Mouse (Mus musculus): Measurements from ENCODE around the gene 4430402I18Rik. TPM values are rescaled to one million over a fixed set of nuclear protein-coding genes. Genes with fewer than 3 reads are reported as not detected.

Gene 4430402I18Rik
- polyA plus RNA-seq, 1 experiment: not detected

- Histone ChIP-seq H3K4me1 (ENCODE audit: control insufficient read depth) (no peaks in the 10 kb centered on the region), H3K27me3 (ENCODE audit: control insufficient read depth) (no peaks in the 10 kb centered on the region), H3K36me3 (ENCODE audit: control insufficient read depth) (no peaks in the 10 kb centered on the region), H3K9me3 (ENCODE audit: control insufficient read depth, low read length) (no peaks in the 10 kb centered on the region), H3K4me3 (replicated peaks) (no peak overlapping the region)
- TF ChIP-seq TAL1 (IDR thresholded peaks at IDR 0.05; ENCODE audit: low read length) (no peak), GATA1 (IDR thresholded peaks at IDR 0.05; ENCODE audit: low read length) (no peak)
These were observed 102.6 kb downstream of the 4430402I18Rik start for GRCm38 (mm10) chr19:28864981-28865380.

DNA sequence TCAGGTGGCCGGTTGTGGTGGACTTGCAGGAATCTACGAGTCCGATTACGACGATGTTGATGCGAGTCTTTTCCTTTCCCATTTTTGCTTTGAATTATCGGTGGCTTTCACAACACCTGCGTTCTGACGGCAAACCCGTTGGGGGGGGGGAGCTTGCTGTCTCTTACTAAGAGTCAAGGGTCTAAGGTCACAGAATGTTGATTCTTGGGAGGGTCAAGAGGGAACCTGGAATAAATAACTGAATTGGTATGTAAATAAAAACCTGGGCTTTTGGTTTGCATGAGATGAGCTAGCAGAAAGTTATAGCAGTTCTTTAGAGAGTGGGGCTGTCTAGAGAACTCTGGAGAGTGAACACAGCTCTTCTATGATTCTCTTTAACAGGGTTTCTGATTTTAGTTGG lies 104.0 kb downstream of the 4430402I18Rik start:
- Histone ChIP-seq H3K9me3 (ENCODE audit: control insufficient read depth, low read length) (no peaks in the 10 kb centered on the region), H3K4me3 (replicated peaks) (no peak overlapping the region), H3K36me3 (ENCODE audit: control insufficient read depth) (no peaks in the 10 kb centered on the region), H3K27me3 (ENCODE audit: control insufficient read depth) (no peaks in the 10 kb centered on the region), H3K4me1 (ENCODE audit: control insufficient read depth) (no peaks in the 10 kb centered on the region)
- no peak for TF ChIP-seq TAL1 (IDR thresholded peaks at IDR 0.05; ENCODE audit: low read length)
- no peak for TF ChIP-seq GATA1 (IDR thresholded peaks at IDR 0.05; ENCODE audit: low read length)

DNA sequence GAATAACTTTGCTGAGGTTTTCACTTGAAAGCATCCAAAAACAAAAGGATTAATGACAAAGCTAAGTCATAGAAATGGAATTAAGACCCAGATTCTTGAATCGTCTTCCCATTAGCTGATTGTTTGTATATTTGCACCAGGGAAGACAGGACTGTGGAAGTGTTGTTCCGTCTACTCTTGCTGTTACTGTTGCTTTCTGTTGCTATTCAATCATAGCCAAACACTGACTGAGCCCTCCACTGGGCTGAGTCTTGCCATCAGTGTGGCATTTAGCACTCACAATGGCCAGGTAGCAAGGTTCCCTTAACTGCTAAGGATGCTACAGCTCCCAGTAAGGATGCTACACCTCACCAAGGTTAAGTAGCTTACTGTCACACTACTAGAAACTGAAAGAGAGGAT lies 107.4 kb downstream of the 4430402I18Rik start:
- H3K4me1 ChIP-seq (ENCODE audit: control insufficient read depth): no peaks in the 10 kb centered on the region
- H3K27me3 ChIP-seq (ENCODE audit: control insufficient read depth): no peaks in the 10 kb centered on the region
- H3K36me3 ChIP-seq (ENCODE audit: control insufficient read depth): no peaks in the 10 kb centered on the region
- TF ChIP-seq GATA1 (IDR thresholded peaks at IDR 0.05; ENCODE audit: low read length): no peak
- no peak for TF ChIP-seq TAL1 (IDR thresholded peaks at IDR 0.05; ENCODE audit: low read length)
- no peaks in the 10 kb centered on the region for H3K9me3 ChIP-seq (ENCODE audit: control insufficient read depth, low read length)
- no peak overlapping the region for H3K4me3 ChIP-seq (replicated peaks)

- Histone ChIP-seq H3K9me3 (ENCODE audit: control insufficient read depth, low read length) (no peaks in the 10 kb centered on the region), H3K27me3 (ENCODE audit: control insufficient read depth) (no peaks in the 10 kb centered on the region), H3K4me1 (ENCODE audit: control insufficient read depth) (no peaks in the 10 kb centered on the region), H3K4me3 (replicated peaks) (no peak overlapping the region), H3K36me3 (ENCODE audit: control insufficient read depth) (no peaks in the 10 kb centered on the region)
- TF ChIP-seq TAL1 (IDR thresholded peaks at IDR 0.05; ENCODE audit: low read length) (no peak), GATA1 (IDR thresholded peaks at IDR 0.05; ENCODE audit: low read length) (no peak)
These were observed 112.8 kb downstream of the 4430402I18Rik start for GRCm38 (mm10) chr19:28854831-28855230.

DNA sequence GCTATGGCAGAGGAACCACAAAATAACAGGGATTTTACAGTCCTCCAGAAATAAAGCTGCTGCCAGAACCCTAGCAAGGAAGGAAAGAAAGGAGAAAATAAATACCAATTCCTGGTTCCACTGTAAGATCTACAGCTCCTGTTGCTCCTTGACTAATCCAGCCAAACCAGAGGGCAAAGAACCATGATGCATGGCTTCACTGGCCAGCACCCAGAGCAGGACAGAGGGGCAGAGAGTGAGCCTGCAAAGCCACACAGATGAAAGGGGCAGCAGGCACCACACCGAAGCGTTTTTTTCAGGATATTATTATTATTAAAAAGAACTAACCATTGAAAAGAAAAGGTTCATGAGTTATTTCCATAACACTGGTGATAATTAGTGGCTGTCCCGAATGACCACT lies 115.6 kb downstream of the 4430402I18Rik start:
- H3K9me3 ChIP-seq (ENCODE audit: control insufficient read depth, low read length): no peaks in the 10 kb centered on the region
- H3K36me3 ChIP-seq (ENCODE audit: control insufficient read depth): no peaks in the 10 kb centered on the region
- no peak overlapping the region for H3K4me3 ChIP-seq (replicated peaks)
- H3K27me3 ChIP-seq (ENCODE audit: control insufficient read depth): no peaks in the 10 kb centered on the region
- TF ChIP-seq GATA1 (IDR thresholded peaks at IDR 0.05; ENCODE audit: low read length) (no peak), TAL1 (IDR thresholded peaks at IDR 0.05; ENCODE audit: low read length) (no peak)
- no peaks in the 10 kb centered on the region for H3K4me1 ChIP-seq (ENCODE audit: control insufficient read depth)

DNA sequence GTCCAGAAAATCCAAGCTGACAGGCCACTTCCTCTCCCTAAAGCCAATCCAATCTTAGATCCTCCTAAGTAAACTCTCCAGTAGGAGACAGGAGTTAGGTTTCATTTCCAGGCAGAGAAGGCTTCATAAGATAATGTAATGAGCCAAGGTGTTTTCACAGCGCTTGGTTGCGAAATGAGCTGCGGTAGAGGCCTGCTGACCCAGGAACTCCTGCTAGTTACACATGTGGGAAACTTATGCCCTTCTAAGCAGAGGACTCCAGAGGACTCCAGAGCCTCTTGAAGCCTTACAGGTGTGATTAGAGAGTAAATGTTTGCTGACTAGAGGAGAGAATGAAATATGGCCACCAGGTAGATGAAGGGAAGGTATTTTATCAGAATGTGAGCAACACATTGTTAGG lies 117.1 kb downstream of the 4430402I18Rik start:
- H3K27me3 ChIP-seq (ENCODE audit: control insufficient read depth): no peaks in the 10 kb centered on the region
- no peaks in the 10 kb centered on the region for H3K9me3 ChIP-seq (ENCODE audit: control insufficient read depth, low read length)
- H3K36me3 ChIP-seq (ENCODE audit: control insufficient read depth): no peaks in the 10 kb centered on the region
- no peak for TF ChIP-seq GATA1 (IDR thresholded peaks at IDR 0.05; ENCODE audit: low read length)
- no peak for TF ChIP-seq TAL1 (IDR thresholded peaks at IDR 0.05; ENCODE audit: low read length)
- H3K4me3 ChIP-seq (replicated peaks): no peak overlapping the region
- no peaks in the 10 kb centered on the region for H3K4me1 ChIP-seq (ENCODE audit: control insufficient read depth)

DNA sequence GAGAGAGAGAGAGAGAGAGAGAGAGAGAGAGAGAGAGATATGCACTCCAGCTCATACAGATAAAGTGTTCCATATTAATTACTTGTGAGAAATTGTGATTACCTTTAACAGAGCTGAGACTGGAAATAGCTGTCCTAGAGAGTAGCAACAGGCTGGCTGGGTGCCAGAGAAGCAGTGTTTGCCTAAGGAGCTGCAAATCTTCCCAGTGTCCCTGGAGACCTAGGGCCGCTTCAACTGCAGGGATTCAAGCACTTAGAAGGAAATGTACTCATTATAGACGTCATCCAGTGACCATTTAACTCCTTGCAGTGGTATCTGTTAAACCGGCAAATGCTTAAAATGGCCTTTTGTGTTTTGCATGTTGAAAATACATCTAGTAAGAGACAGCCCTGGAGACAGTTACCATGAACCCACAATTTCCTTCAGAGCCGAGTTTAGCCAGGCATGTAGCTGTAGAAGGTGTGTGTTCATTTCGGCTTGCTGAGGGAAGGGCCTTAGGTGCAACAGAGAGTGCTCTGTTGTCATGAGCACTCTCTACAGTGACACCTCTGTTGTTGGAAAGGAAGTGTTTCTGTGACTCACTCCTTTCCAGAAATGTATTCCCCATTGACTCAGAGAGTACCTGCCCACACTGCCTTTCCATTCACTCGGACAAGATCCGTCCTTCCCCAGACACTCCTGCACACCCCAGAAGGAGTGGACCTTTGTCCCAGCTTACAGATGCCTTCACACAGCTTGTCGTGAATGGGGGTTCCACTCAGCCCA lies 122.5 kb downstream of the 4430402I18Rik start:
- Histone ChIP-seq H3K36me3 (ENCODE audit: control insufficient read depth) (no peaks in the 10 kb centered on the region), H3K27me3 (ENCODE audit: control insufficient read depth) (no peaks in the 10 kb centered on the region), H3K4me1 (ENCODE audit: control insufficient read depth) (no peaks in the 10 kb centered on the region), H3K9me3 (ENCODE audit: control insufficient read depth, low read length) (no peaks in the 10 kb centered on the region), H3K4me3 (replicated peaks) (no peak overlapping the region)
- TF ChIP-seq GATA1 (IDR thresholded peaks at IDR 0.05; ENCODE audit: low read length): no peak
- TF ChIP-seq TAL1 (IDR thresholded peaks at IDR 0.05; ENCODE audit: low read length): no peak

Other genes with a start within 250 kb of the 4430402I18Rik start
- gene Slc1a1, start 132.8 kb downstream of the 4430402I18Rik start, polyA plus RNA-seq (2012): not detected in 2 replicates
- 0.02 and 0.07 TPM in 2 replicates for gene Plpp6, start 3.8 kb downstream of the 4430402I18Rik start, polyA plus RNA-seq (2012)
- gene Cdc37l1, start 22.6 kb upstream of the 4430402I18Rik start, polyA plus RNA-seq (2012): 0.17 and 0.20 TPM in 2 replicates
- 0.16 and 0.30 TPM in 2 replicates for gene Ak3, start 80.2 kb upstream of the 4430402I18Rik start, polyA plus RNA-seq (2012)
- gene Rcl1, start 133.6 kb upstream of the 4430402I18Rik start, polyA plus RNA-seq (2012): 1.2 and 1.6 TPM in 2 replicates

All from erythroblast, embryonic 14.5 days (primary cell).